ENCODE assay signal across 10 mouse cellular contexts in genomic region chr5:8819635-8820591, GRCm38 (mm10). TPM values are rescaled to one million over a fixed set of nuclear protein-coding genes. Genes with fewer than 3 reads are reported as not detected.
DNase-seq lines count a peak whose midpoint lies in the region; ATAC-seq and TF ChIP-seq lines count a peak whose summit lies in the region.
"Had no signal": no experiment of that assay in that cellular context is flagged by ENCODE, and none has a peak within 500 bp of the region (broad histone marks: within the 10 kb centered on the region; RNA-seq: fewer than 3 reads in every experiment).

No protein-coding gene starts in this region.

- no peak for TF ChIP-seq CTCF in gastrocnemius, adult 2 months (IDR thresholded peaks at IDR 0.05)

- no peaks in the 10 kb centered on the region for H3K9me3 ChIP-seq in heart, embryonic 15.5 days (replicated peaks)
- no peaks in the 10 kb centered on the region for H3K9me3 ChIP-seq in hindbrain, embryonic 11.5 days (ENCODE audit: control insufficient read depth, low read length)
- H3K9me3 ChIP-seq in midbrain, embryonic 15.5 days: no peaks in the 10 kb centered on the region

- intact Hi-C loops in gastrocnemius, adult 2 months (cut with DNase I): no loop called here

- H3K36me3 ChIP-seq in heart, embryonic 15.5 days: no peaks in the 10 kb centered on the region
- H3K36me3 ChIP-seq in hindbrain, embryonic 11.5 days (ENCODE audit: control insufficient read depth, insufficient read depth, low read length): no peaks in the 10 kb centered on the region
- H3K36me3 ChIP-seq in midbrain, embryonic 15.5 days (replicated peaks): no peaks in the 10 kb centered on the region

- no peak overlapping the region for H3K9ac ChIP-seq in heart, embryonic 15.5 days
- H3K9ac ChIP-seq in hindbrain, embryonic 11.5 days (ENCODE audit: low read depth, low read length): 0 out of 2 replicates have a peak overlapping the region, but pooled peaks have one; percentile 11
- peak overlapping the region; percentile 27; the same call in 1 of the 2 replicates for H3K9ac ChIP-seq in midbrain, embryonic 15.5 days

- no peak overlapping the region for H3K27ac ChIP-seq in heart, embryonic 15.5 days
- H3K27ac ChIP-seq in hindbrain, embryonic 11.5 days (ENCODE audit: low read depth, low read length): no peak overlapping the region
- H3K27ac ChIP-seq in midbrain, embryonic 15.5 days: no peak overlapping the region
- no peak overlapping the region for H3K27ac ChIP-seq in gastrocnemius, adult 2 months
- H3K27ac ChIP-seq: macrophage had no signal

- peaks cover 5% of the 10 kb centered on the region for H3K4me1 ChIP-seq in heart, embryonic 15.5 days (replicated peaks)
- H3K4me1 ChIP-seq in hindbrain, embryonic 11.5 days (replicated peaks; ENCODE audit: control insufficient read depth, insufficient read depth, low read length): no peaks in the 10 kb centered on the region
- peaks cover 8% of the 10 kb centered on the region for H3K4me1 ChIP-seq in midbrain, embryonic 15.5 days

- WGBS in heart, embryonic 15.5 days: 18% methylated on average over 8 of the region's 8 CpGs
- 11% methylated on average over 7 of the region's 8 CpGs for WGBS in hindbrain, embryonic 11.5 days
- 10% methylated on average over 8 of the region's 8 CpGs for WGBS in midbrain, embryonic 15.5 days

- no peaks in the 10 kb centered on the region for H3K27me3 ChIP-seq in heart, embryonic 15.5 days
- no peaks in the 10 kb centered on the region for H3K27me3 ChIP-seq in hindbrain, embryonic 11.5 days (ENCODE audit: control insufficient read depth, insufficient read depth, low read length)
- no peaks in the 10 kb centered on the region for H3K27me3 ChIP-seq in midbrain, embryonic 15.5 days (replicated peaks)

- H3K4me2 ChIP-seq in heart, embryonic 15.5 days: peak overlapping the region; percentile 64
- H3K4me2 ChIP-seq in hindbrain, embryonic 11.5 days (replicated peaks; ENCODE audit: low read depth, low read length): peak overlapping the region; percentile 21; the same call in 1 of the 2 replicates
- peak overlapping the region; percentile 59 for H3K4me2 ChIP-seq in midbrain, embryonic 15.5 days

- ATAC-seq in heart, embryonic 15.5 days (replicated peaks; ENCODE audit: insufficient number of reproducible peaks, insufficient read depth, low FRiP score, low read depth): no peak
- peak; percentile 67; the same call in 1 of the 2 replicates for ATAC-seq in hindbrain, embryonic 11.5 days (ENCODE audit: low FRiP score)
- ATAC-seq in midbrain, embryonic 15.5 days (replicated peaks): peak; percentile 68
- ATAC-seq: CD4-positive, CD25-positive, alpha-beta regulatory T cell, adult 4 months had no signal

- DNase-seq in heart, postnatal 4 days: no peak
- peak; percentile 68 for DNase-seq in brain, adult 2 months (ENCODE audit: low read depth, low spot score)
- peak; percentile 12 for DNase-seq in hindbrain, embryonic 11.5 days (ENCODE audit: low spot score)
- DNase-seq in cerebellum, postnatal 4 days (ENCODE audit: low spot score in 2 of 2): no peak
- no peak for DNase-seq in gastrocnemius, adult 2 months
- DNase-seq in adipocyte (ENCODE audit: low spot score): no peak

- H3K4me3 ChIP-seq in heart, embryonic 15.5 days: peak overlapping the region; percentile 28
- H3K4me3 ChIP-seq in hindbrain, embryonic 11.5 days (ENCODE audit: low read depth, low read length): peak overlapping the region; percentile 18
- H3K4me3 ChIP-seq in midbrain, embryonic 15.5 days: peak overlapping the region; percentile 36
- H3K4me3 ChIP-seq in gastrocnemius, adult 2 months: no peak overlapping the region; the same call in 1 of the 2 replicates

RNA-seq across cellular contexts. Expression of gene Abcb1b, which starts 22.0 kb away (rescaled TPM):
- polyA plus RNA-seq in heart, embryonic 15.5 days (2015; fragmentation: Nextera tagmentation; extraction: Ambion mirVana): 1.5 and 1.8 TPM in 2 replicates
- 1 to 10 TPM; 1.0 TPM for total RNA-seq in heart, postnatal 4 days (2021)
- polyA plus RNA-seq in hindbrain, embryonic 11.5 days (2014; fragmentation: Nextera tagmentation; extraction: Ambion mirVana): 0.43 and 0.49 TPM in 2 replicates
- 0.44 and 0.82 TPM in 2 replicates for polyA plus RNA-seq in midbrain, embryonic 15.5 days (2015; fragmentation: Nextera tagmentation; extraction: Ambion mirVana)
- 1 to 10 TPM; 7.0 to 7.2 TPM for total RNA-seq in gastrocnemius, adult 2 months (2021)

Comparison
In these comparisons a context has a peak if more than half of its experiments do, and no peak if none do; other contexts are left out.
1. DNase-seq: peak in brain, adult 2 months (single experiment) and hindbrain, embryonic 11.5 days (single experiment); none in heart, postnatal 4 days (single experiment), cerebellum, postnatal 4 days (0 of 2), gastrocnemius, adult 2 months (single experiment) and adipocyte (single experiment).
2. Peak in every context shown above with its lines, with median percentiles within 50 percentile points of each other: H3K4me2 ChIP-seq.